Mouse (Mus musculus) lung, postnatal 36 days (tissue): ENCODE data around the gene Trp53bp2.
A peak's percentile ranks its signal among the peaks of the same experiment; 100 is the strongest.

Experiments
- DNase-seq: peaks from one replicate; pipeline ENCODE4 v3.0.0; 2022; ENCODE audit warnings: mixed read lengths

Gene Trp53bp2

DNA sequence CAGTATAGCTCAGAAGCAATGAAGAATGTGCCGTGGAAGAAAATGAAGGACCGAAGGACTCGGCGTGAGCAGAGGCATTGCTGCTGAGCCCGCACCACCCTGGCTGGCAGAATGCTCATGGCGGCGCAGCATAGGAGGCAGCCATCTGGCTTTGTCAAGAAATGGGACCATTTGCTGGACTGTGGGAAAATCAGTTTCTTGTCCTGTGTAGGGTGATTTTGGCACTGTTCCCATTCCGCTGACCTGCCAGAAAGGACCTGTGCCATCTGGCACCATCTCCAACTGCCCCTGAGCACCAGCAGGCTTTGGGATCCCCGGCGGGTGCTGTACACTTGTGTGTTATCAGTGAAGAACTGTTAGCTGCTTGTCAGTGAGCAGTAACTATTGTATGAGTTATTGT lies 52.8 kb downstream of the Trp53bp2 start:
- peak; percentile 32 for DNase-seq

DNA sequence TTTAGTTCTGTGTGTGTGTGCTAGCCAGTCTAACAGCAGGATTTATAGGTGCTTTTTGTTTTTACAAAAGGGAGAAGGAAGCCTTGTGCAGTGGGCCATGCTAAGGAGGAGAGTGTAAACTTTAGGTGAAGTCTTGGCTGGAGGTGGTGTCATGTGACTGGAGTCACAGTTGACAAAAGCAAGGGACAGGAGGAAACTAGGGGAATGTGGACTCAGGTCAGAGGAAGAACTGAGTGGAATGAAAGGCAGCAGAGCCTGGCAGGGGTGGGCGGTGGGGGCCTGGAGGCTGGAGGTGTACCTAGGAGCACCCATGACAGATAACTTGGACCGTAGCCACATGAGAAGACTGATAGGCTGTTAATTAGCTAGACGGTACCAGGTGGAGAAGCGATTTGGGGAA lies 56.3 kb downstream of the Trp53bp2 start:
- DNase-seq: peak; percentile 24

DNA sequence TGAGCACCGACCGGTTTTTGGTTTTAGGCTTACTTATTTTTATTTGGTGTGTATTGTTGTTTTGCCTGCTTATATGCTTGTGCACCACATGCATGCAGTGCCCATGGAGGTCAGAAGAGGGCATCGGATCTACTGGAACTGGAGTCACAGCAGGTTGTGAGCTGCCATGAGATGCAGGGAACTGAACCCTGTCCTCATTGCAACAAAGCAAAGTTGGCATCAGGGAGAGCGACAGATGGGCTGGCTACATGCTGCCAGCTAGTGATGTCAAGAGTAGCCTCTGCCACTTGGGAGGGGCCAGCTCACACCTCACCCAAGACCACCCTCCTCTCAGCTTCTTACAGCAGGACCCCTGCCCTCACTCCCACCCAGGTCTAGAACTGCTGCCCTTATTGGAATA lies 57.0 kb downstream of the Trp53bp2 start:
- peak; percentile 33 for DNase-seq

DNA sequence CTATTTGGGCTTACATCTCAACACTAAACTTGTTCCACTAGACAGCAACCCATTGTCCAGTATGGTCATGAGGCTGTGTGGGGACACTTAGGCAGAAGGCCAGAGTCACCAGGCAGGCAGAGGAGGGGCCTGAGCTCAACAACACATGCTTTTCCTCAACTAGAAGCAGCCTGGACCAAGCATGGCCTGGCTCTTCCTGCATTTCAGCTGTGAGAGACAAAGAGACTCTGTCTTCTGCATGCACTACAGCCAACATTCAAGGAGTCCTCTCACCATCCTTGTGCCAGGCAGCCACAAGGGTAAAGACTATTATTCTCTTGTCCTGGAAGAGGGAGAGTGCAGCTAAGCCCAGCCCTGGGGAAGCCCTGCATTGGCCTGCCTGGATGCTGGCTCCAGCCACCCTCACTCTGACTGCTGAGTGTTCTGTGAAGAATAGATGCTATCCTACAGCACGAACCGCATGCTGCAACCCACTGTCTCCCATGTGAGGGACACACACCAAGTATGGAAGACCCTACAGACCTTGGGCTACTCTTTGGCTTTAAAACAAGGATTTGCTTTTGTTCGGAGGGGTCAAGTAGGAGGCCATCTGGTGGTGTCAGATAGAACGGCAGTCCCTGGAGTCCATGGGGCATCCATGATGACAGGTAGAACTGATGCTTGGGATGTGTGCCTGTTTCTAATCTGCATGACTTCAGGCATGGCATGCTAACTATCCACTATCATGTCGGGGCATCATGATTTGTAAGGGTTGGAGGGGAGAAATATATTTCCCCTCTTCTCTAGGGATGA lies 66.2 kb downstream of the Trp53bp2 start:
- no peak for DNase-seq

DNA sequence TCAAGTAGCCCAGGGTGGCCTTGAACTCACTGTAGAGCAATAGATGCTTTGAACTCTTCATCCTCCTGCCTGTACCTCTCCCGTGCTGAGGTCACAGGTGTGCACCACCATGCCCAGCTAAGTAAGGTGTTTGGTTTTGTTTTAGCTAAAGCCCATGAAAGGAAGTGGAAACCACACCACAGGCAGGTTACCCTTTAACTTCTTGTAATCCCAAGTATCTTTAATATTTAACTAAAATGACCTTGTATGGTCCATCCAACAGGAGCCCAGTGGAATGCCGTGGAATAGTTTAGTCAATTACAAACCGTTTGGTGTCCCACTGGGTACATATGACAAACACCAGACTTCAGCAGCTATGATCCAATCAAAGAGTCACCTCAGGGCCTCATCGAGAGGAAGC lies 70.0 kb downstream of the Trp53bp2 start:
- no peak for DNase-seq

DNA sequence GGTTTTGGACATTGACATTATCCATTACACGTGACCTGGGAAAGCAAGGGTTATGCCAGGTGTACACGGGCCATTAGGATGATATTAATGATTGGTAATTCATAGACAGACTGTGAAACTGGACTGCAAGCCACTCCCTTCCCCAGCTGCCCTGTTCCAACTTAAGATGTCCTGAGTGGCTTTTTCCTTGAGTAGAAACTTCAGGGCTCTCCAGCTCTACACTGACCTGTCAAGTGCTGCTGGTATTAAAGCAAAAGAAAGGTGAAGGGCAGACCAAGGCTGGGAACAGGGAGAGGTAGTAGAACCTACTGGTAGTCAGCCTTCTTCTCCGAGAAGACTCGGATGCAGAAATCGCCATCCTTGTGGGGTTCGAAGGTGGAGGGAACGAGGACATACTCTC lies 72.2 kb downstream of the Trp53bp2 start:
- peak; percentile 52 for DNase-seq

DNA sequence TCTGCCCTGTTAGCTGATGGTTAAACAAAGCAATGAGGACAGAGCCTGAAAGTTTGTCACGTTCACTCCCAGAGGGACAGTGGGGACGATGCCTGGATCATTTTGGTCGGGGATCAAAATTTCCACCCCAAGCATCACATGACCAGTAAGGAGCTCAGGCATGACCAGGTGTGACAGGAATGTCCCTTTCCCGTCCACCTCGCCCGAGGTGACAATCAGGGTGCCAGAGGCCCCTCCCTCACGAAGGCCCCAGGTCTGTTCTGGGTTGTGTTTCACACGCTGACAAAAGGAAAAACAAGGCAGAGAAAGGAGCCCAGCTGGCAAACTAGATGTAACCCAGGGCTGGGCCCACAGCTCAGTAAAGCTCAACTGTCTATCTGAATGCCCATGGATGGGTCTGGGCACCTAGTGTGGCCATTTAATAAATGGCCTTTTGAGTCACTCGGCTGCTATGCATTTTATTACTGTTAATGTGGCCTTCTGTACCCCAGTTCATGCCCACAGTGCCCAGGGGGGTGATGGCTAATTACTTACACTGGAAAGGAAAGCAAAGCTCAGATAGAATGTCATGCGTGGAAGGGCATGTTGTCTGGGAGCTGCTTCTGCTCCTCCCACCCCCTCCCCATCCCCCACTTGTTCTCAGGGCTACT lies 72.8 kb downstream of the Trp53bp2 start:
- DNase-seq: no peak

DNA sequence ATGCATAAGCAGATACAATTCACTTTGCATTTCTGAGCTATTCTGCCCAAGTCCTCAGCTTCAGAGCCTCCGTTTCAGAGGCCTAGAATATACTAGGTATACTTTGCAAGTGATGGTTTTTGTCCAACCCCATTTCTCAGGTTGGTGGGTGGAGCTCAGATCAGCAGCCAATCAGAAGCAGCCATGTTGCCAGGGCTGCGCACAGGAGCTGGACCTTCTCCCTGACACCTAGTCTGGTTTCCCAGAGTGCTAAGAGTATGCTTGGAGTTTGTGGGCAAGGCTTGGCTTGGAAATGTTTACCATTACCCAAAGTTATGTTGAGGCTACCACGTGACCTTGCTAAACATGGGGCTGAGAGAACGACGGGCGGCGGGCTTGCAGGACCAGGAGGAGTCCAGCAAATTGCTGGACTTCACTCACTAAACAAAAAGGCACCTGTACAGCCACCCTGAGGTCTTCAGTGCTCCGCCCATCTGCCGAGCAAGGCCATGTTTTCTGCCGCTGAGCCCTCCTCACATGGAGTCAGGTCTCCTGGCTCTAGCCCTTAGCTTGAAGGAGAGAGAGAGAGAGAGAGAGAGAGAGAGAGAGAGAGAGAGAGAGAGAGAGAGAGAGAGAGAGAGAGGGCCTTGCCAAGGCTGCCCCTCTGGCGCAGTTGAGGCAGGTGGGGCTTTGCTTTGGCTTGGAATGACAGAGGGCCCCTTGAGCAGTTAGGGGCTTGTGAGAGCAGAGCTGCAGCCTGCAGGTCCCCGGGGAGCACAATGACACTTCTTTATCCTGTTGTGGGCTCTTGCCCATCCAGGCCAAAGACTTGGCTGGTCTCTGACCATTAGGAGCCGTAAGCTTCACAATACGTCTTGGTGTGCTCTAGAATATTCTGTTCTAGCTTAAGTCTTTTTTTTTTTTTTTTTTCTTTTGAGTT lies 74.3 kb downstream of the Trp53bp2 start:
- DNase-seq: peak; percentile 50

DNA sequence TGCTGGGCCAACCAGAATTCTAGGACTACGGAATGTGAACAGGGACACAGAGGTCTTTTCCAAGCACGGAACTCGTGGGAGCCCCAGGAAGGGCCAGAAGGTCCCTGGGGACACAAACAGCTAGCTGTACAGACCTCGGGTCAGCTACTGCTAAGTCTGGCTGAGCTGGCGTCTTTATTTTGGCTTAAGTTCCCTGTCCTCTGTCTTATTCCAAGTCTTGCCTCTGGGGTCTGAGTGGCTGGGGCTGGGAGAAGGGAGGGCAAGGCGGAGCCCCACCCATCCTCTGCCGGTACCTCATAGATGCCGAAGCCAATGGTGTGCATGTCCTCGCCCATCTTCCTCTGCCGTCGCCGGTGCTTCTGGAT lies 74.9 kb downstream of the Trp53bp2 start:
- DNase-seq: no peak

DNA sequence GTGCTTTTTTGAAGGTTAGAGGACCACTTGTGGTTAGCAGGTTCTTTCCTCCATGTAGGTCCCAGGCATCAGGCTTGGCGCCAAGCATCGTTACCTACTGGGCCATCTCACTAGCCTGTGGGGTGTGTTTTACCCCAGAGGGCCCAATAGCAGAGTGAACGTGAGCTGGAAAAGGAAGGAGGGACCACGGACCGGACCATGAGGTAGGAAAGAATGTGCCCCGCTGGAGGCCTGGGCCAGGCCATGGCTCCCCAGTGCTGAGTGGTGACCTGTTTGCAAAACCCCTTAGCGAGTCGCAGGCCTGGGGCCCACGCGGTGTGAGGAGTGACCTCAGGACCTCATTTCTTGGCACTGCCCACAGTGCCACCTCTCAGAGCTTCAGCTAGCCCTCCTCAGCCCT lies 79.5 kb downstream of the Trp53bp2 start:
- no peak for DNase-seq

DNA sequence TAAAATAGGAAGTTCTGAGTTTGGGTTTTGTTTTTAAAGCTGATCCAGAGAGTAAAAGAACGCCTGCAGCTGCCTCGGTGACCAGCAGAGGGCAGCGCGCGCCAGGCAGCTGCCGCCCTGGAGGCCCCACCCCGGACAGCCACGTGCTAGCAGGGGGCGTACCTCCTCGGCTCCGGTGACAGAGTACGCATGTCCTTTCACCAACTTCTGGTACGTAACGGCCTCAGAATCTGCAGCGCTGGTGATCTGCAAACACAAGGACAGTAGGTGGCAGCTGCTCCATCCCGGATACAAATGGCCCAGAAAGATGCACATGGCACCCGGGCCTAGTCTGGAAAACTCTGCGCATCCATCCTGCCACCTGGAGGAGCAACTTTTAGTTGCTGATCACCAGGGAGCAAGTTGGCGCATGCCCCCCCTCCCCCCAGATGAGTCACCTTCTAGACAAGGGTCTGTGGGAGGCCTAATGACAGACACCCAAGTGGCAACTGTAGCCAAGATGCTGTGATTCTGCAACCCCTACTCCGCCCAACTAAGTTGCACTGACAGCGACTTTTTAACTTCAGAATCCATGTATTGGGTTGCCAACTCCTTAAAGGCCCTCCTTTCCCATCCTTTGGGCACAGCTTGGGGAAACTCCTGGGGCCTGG lies 81.0 kb downstream of the Trp53bp2 start:
- DNase-seq: peak; percentile 97

DNA sequence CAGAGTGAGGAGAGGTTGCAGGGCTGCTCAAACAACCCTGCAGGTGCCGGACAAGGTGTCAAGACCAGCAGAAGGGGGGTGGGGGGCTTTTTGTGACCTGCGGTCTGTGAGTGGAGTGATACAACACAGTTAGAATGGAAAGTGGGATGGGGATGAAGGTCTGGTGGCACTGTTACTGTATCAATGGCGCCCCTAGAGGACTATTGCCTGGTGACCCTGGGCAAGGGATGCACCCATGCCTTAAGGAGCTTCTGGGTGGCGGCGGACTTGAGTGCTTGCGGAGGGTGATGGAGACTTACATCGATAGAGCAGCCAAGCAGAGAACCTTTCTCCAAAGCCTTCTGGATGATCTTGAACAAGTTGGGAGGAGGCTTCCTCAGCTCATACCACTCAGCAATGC lies 81.6 kb downstream of the Trp53bp2 start:
- DNase-seq: no peak

DNA sequence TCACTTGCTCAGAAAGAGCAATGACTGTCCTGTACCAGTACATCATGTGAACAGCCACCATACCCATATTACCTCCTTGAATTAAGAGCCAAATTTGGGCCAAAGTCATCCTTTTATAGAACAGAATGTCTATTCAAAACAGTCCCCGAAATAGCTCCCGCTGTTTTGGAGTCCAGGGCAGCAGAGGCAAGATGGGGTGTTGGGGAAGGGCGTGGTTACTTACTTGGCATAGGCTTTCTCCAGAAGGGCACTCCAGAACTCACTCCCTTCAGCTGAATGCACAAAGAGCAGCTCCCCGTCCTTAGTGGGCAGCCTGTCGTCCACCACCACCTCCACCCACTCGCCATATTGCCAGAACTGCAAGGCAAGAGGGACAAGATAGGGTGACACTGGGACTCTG lies 82.9 kb downstream of the Trp53bp2 start:
- peak; percentile 63 for DNase-seq

DNA sequence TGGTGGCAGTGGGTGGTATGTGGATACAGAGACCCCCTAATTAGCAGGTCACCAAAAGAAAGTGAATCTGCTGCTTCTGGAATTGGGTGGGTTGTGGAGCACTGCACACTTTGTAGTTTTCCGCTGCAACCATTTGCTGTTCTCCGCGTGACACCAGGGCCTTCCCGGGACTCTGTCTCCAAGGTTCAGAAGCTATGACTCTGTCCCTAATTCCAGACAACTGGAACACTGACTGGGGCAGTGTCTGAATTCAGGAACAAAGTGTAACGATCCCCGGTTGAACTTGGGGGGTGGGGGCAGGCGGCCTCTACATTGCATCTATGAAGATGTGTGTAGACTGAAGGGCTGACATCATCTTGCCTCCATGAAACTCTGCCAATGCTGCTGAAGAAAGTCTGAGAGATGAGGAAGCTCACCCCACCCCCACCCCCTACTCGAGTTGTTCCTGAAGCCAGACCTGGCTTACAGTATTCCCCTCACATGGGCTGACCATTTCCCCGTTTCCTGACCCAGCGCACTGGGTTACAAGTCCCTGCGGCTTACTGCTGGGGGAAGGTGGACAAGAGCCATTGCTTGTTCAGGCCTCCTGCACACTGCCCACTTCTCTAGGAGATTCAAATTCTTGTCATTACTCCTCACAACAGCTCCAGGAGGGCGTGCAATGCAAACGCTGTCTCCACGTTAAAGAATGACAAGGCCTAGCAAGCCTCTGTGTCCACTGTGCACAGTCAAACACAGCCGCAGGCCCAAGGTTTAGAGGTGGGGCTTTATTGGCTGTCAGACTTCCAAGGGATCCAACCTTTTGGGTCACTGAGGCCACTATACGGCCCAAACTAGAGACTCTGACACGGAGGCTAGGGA lies 85.5 kb downstream of the Trp53bp2 start:
- DNase-seq: peak; percentile 46

DNA sequence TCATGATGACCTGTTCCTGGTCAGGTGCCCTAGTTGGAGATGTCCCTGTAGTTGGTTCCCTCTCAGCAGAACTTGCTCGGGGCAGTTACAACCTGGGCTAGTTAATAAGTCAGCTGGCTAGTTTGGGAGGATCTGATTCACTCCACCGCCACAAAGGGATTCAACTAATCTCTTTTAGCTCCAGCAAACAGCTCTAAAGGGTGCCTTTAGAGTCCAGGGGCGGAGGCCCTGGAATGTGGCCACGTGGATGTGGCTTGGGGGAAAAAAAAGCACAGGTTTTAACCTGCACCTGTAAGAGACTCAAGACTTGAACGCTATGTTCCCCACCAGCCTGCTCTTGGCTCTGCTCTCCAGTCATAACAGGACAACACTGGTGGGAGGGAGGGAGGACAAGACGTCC lies 87.7 kb downstream of the Trp53bp2 start:
- peak; percentile 50 for DNase-seq

DNA sequence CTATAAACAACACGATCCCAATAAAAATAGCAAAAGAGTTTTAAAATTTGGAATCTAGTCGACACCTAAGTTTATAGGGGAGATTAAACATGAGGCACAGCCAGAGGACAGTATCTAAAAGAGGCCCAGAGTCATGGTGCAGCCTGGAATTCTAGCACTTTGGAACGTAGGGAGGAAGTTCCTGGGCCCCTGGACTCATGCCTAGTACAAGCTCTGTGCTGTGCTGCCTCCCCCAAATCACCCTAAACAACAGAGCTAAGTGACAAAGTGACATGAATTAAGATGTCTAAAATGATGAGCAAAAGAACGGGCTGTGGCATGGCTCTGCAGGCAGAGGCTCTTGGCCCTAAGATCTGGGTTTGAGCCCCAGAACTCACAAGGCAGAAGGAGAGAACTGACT lies 88.8 kb downstream of the Trp53bp2 start:
- no peak for DNase-seq

DNA sequence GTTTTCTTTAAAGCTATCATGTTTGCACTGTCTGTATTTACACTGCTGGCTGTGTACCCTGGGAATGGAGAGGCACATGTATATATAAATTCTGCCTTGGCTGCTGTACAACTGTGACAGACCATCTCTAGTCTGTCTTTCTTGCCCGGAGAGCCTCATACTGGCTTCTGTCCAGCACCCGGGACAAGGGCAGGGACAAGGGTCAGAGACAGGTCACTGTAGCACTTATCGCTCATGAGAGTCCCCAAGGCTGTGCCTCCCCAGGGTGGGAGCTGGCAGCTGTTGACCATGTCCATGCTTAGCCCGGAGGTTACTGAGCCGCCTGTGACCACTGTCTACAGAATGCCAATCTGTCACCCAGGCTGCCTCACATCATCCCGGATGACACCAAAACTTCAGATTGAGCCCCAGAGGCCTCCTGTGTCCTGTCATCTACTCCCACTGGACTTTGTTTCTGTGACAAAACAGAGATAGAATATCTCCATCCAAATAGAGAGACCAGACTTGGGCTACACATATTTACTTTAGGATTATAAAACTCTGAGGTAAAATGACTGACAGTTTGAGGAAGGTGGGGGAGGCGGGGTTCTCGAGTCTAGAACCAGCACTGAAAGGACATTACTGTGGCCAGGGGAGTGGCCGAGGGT lies 90.6 kb downstream of the Trp53bp2 start:
- peak; percentile 90 for DNase-seq

DNA sequence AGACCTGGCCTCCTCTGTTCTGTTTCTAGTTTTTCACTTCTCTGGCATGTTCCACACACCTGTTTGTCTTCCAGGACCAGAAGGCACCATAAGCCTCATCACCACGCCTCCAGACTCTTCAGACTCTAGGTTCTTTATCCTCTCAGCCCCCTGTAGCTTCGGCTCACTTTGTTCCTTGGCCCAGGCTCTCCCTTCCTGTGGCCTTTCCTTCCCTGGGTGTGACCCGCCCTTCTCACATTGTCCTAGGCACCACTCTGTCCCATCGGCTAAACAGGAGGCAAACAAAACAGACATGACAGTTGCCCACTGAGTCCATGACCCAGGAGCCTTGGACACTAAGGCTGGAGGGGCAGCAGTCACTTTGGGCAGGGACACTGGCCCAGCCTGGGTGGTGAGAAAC lies 91.3 kb downstream of the Trp53bp2 start:
- DNase-seq: peak; percentile 73

DNA sequence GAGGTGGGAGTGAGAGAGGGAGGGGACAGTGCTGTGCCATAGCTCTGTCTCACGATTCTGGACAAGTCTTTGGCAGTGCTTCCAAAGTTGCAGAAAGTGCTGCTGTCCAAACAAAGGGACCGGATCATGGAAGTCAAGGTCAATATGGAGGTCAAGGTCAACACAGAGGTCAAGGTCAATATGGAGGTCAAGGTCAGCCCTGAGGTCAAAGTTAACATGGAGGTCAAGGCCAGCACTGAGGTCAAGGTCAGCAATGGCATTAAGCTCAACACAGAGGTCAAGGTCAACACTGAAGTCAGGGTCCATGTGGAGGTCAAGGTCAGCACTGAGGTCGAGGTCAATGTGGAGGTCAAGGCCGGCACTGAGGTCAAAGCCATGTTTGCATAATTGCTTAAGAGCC lies 91.9 kb downstream of the Trp53bp2 start:
- no peak for DNase-seq

DNA sequence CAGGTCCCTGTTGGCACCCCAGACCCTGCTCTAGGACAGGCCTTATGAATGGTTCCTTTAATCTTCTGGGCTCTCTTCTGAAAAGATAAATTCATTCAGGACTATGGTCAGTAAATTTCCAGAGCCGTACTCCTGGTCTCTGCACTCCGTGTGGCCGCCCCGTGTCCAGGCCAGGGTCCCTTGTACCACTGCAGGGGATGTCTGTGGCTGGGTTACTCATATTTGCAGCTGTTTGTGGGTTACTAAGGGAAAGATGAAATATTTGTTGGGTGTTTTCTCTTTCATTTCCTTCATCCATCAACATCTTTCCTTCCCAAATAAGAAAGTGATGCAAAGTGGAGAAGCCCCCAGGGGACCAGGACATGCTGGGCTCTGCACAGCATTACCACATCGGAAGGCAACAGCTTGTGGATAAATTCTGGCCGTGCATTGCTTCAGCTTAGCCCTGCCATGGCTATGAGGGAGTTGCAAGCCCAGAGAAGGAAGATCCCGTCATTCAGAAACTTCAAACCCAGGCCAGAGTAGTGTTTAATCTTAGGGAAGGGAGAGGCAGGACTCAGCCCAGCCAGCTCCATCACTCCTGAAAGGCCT lies 92.9 kb downstream of the Trp53bp2 start:
- no peak for DNase-seq

DNA sequence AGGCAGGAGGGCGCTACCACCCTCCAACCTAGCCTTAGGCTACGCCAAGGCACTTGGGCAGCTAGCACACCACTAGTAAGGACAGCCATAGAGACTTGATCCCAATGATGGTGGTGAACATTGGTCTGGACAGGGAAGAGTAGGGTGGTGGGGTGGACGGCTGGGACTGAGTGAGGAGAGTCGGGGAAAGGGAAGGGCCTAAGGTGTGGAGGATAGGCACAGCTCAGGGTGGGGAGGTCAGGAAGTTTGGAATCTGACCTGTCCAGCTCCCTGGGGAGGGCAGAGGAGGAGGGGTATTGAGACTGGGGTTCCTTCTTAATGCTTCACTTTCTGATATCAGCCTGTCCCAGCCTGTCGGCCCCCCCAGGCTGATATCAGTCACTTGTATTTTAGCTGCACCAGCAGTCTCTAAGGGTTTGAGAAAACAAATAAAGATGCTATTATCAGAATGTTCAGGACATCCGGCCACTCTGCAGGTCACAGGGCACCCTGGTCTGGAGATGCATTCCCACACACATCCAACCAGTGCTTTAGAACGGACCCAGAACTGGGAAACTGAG lies 93.6 kb downstream of the Trp53bp2 start:
- DNase-seq: no peak
